Mouse (Mus musculus): ENCODE results near the gene Ddc.

GRCm38 (mm10) chr11:11821387-11821975 is 76.5 kb downstream of the Ddc start:
- TF ChIP-seq CTCF (IDR thresholded peaks at IDR 0.05) = no peak
- TF ChIP-seq EP300 (IDR thresholded peaks at IDR 0.05) = no peak
